Mouse (Mus musculus): ENCODE measurements around the gene Braf.

- TF ChIP-seq CTCF (IDR thresholded peaks at IDR 0.05; ENCODE audit: low read depth, low read length), result no peak
- TF ChIP-seq POLR2A (IDR thresholded peaks at IDR 0.05; ENCODE audit: borderline replicate concordance, low read depth, low read length), result no peak
Measured at GRCm38 (mm10) chr6:39606056-39606455, 119.2 kb downstream of the Braf start.

Data from bone marrow macrophage, adult 2 months (primary cell).